Comparison of ENCODE assay signal across 15 mouse cellular contexts in the genomic region with DNA sequence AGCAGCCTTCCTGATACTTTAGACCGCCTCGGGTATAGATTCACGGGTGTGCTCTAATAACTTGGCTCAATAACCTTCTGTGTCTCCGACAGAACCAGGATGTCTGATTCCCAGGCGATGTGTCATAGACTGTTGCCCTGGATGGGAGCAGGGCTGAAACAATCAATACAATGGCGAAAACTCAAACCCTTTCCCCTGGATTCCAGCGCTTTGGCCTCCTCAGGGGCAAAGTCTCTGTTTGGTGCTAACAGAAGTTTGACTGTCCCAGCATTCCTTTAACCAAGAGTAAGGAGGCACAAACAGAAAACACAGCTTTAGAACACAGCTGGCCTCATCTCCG. TPM values are rescaled to one million over a fixed set of nuclear protein-coding genes. Genes with fewer than 3 reads are reported as not detected.
DNase-seq lines count a peak whose midpoint lies in the region; ATAC-seq and TF ChIP-seq lines count a peak whose summit lies in the region.
"Had no signal": no experiment of that assay in that cellular context is flagged by ENCODE, and none has a peak within 500 bp of the region (broad histone marks: within the 10 kb centered on the region; RNA-seq: fewer than 3 reads in every experiment).

No protein-coding gene starts in this region.

- H3K4me3 ChIP-seq in forebrain, embryonic 15.5 days: no peak overlapping the region
- no peak overlapping the region for H3K4me3 ChIP-seq in forebrain, embryonic 11.5 days (ENCODE audit: low read depth, low read length)
- H3K4me3 ChIP-seq in layer of hippocampus, adult 2 months: no peak overlapping the region
- no peak overlapping the region for H3K4me3 ChIP-seq in midbrain, embryonic 15.5 days
- no peak overlapping the region for H3K4me3 ChIP-seq in midbrain, postnatal 0 days (ENCODE audit: low read depth, low read length)
- H3K4me3 ChIP-seq: gastrocnemius, adult 2 months had no signal

- peak; percentile 51; the same call in 1 of the 2 replicates for ATAC-seq in forebrain, embryonic 15.5 days (replicated peaks)
- ATAC-seq in forebrain, embryonic 11.5 days (replicated peaks; ENCODE audit: low FRiP score): no peak
- peak; percentile 31; the same call in 1 of the 2 replicates for ATAC-seq in midbrain, embryonic 15.5 days (replicated peaks)
- ATAC-seq in midbrain, postnatal 0 days (ENCODE audit: low FRiP score): no peak

- no peaks in the 10 kb centered on the region for H3K9me3 ChIP-seq in forebrain, embryonic 15.5 days
- H3K9me3 ChIP-seq in forebrain, embryonic 11.5 days (ENCODE audit: control insufficient read depth, low read length): no peaks in the 10 kb centered on the region
- H3K9me3 ChIP-seq in midbrain, embryonic 15.5 days: no peaks in the 10 kb centered on the region
- no peaks in the 10 kb centered on the region for H3K9me3 ChIP-seq in midbrain, postnatal 0 days (ENCODE audit: low read length)

- DNase-seq in forebrain, embryonic 11.5 days (ENCODE audit: low spot score): no peak
- no peak for DNase-seq in layer of hippocampus, adult 2 months (ENCODE audit: low spot score in 2 of 2)
- no peak for DNase-seq in layer of hippocampus, adult 11-12 months (ENCODE audit: low spot score)
- DNase-seq in midbrain, postnatal 0 days (ENCODE audit: low spot score): no peak
- no peak for DNase-seq in ovary, adult 18-20 months (ENCODE audit: low spot score)

- WGBS in forebrain, embryonic 15.5 days: 59% methylated on average over 8 of the region's 8 CpGs
- WGBS in forebrain, embryonic 11.5 days: 58% methylated on average over 8 of the region's 8 CpGs
- WGBS in midbrain, embryonic 15.5 days: 58% methylated on average over 8 of the region's 8 CpGs
- WGBS in midbrain, postnatal 0 days: 55% methylated on average over 8 of the region's 8 CpGs

- H3K27ac ChIP-seq in forebrain, embryonic 15.5 days (replicated peaks): no peak overlapping the region
- H3K27ac ChIP-seq in forebrain, embryonic 11.5 days (ENCODE audit: low read depth, low read length): no peak overlapping the region
- H3K27ac ChIP-seq in layer of hippocampus, adult 2 months: peak overlapping the region; percentile 92; the same call in 1 of the 2 replicates
- H3K27ac ChIP-seq in midbrain, embryonic 15.5 days: no peak overlapping the region
- H3K27ac ChIP-seq in midbrain, postnatal 0 days (ENCODE audit: low read depth, low read length): no peak overlapping the region
- H3K27ac ChIP-seq: gastrocnemius, adult 2 months; macrophage; stomach, postnatal 0 days had no signal

- no peak overlapping the region for H3K4me2 ChIP-seq in forebrain, embryonic 15.5 days (replicated peaks)
- no peak overlapping the region for H3K4me2 ChIP-seq in forebrain, embryonic 11.5 days (ENCODE audit: low read depth, low read length, severe bottlenecking)
- H3K4me2 ChIP-seq in midbrain, embryonic 15.5 days: no peak overlapping the region
- no peak overlapping the region for H3K4me2 ChIP-seq in midbrain, postnatal 0 days (ENCODE audit: low read depth, low read length, poor library complexity, severe bottlenecking)

- 0 out of 2 replicates have a peak, but pooled peaks cover 2% of the 10 kb centered on the region for H3K4me1 ChIP-seq in forebrain, embryonic 15.5 days
- no peaks in the 10 kb centered on the region for H3K4me1 ChIP-seq in forebrain, embryonic 11.5 days (replicated peaks; ENCODE audit: control insufficient read depth, insufficient read depth, low read length)
- no peaks in the 10 kb centered on the region for H3K4me1 ChIP-seq in midbrain, embryonic 15.5 days
- H3K4me1 ChIP-seq in midbrain, postnatal 0 days (ENCODE audit: insufficient read depth, low read length): no peaks in the 10 kb centered on the region

- no peak for TF ChIP-seq CTCF in layer of hippocampus, adult 2 months (conservative IDR thresholded peaks at IDR 0.05)
- no peak for TF ChIP-seq CTCF in midbrain, postnatal 0 days (IDR thresholded peaks at IDR 0.05)

- peaks cover 9% of the 10 kb centered on the region; the same call in 1 of the 2 replicates for H3K27me3 ChIP-seq in forebrain, embryonic 15.5 days
- no peaks in the 10 kb centered on the region; the same call in 1 of the 2 replicates for H3K27me3 ChIP-seq in forebrain, embryonic 11.5 days (ENCODE audit: control insufficient read depth, insufficient read depth, low read length)
- peaks cover 8% of the 10 kb centered on the region for H3K27me3 ChIP-seq in midbrain, embryonic 15.5 days (replicated peaks)
- no peaks in the 10 kb centered on the region for H3K27me3 ChIP-seq in midbrain, postnatal 0 days (ENCODE audit: insufficient read depth, low read length)

- no peaks in the 10 kb centered on the region for H3K36me3 ChIP-seq in forebrain, embryonic 15.5 days
- H3K36me3 ChIP-seq in forebrain, embryonic 11.5 days (ENCODE audit: control insufficient read depth, insufficient read depth, low read length): no peaks in the 10 kb centered on the region
- H3K36me3 ChIP-seq in midbrain, embryonic 15.5 days (replicated peaks): no peaks in the 10 kb centered on the region
- no peaks in the 10 kb centered on the region for H3K36me3 ChIP-seq in midbrain, postnatal 0 days (ENCODE audit: insufficient read depth, low read length)

- H3K9ac ChIP-seq in forebrain, embryonic 15.5 days (replicated peaks): no peak overlapping the region
- no peak overlapping the region for H3K9ac ChIP-seq in forebrain, embryonic 11.5 days (ENCODE audit: low read length)
- H3K9ac ChIP-seq in midbrain, embryonic 15.5 days: no peak overlapping the region
- H3K9ac ChIP-seq in midbrain, postnatal 0 days (replicated peaks; ENCODE audit: low read length, poor library complexity, severe bottlenecking): no peak overlapping the region

RNA-seq across cellular contexts. Expression of a gene that starts 8.4 kb away (rescaled TPM):
- polyA plus RNA-seq in forebrain, embryonic 15.5 days (2015; fragmentation: Nextera tagmentation; extraction: Ambion mirVana): not detected in 2 replicates
- not detected in 2 replicates for polyA plus RNA-seq in forebrain, embryonic 11.5 days (2014; fragmentation: Nextera tagmentation; extraction: Ambion mirVana)
- total RNA-seq in layer of hippocampus, adult 2 months (2021): 1 to 10 TPM in 1 of 2 experiments, not detected in 1; 1.2 TPM
- polyA plus RNA-seq in midbrain, embryonic 15.5 days (2015; fragmentation: Nextera tagmentation; extraction: Ambion mirVana): not detected in 2 replicates
- total RNA-seq in midbrain, postnatal 0 days (2014; rRNA removed): not detected in 2 replicates
- not detected in 2 replicates for polyA plus RNA-seq in midbrain, postnatal 0 days (2015; fragmentation: Nextera tagmentation; extraction: Ambion mirVana)
- total RNA-seq: adrenal gland, postnatal 4 days; gastrocnemius, adult 2 months; heart, adult 18-20 months; left cerebral cortex, postnatal 4 days had no signal
- polyA plus RNA-seq: heart, embryonic 16.5 days; macrophage; Patski; stomach, postnatal 0 days had no signal

RNA-seq across cellular contexts. Expression of a gene that starts 18.3 kb away (rescaled TPM):
- 0.22 and 0.27 TPM in 2 replicates for polyA plus RNA-seq in forebrain, embryonic 15.5 days (2015; fragmentation: Nextera tagmentation; extraction: Ambion mirVana)
- 0.04 and 0.09 TPM in 2 replicates for polyA plus RNA-seq in forebrain, embryonic 11.5 days (2014; fragmentation: Nextera tagmentation; extraction: Ambion mirVana)
- 10 to 100 TPM; 15.5 to 16.6 TPM for total RNA-seq in layer of hippocampus, adult 2 months (2021)
- 0.49 and 0.95 TPM in 2 replicates for polyA plus RNA-seq in midbrain, embryonic 15.5 days (2015; fragmentation: Nextera tagmentation; extraction: Ambion mirVana)
- total RNA-seq in midbrain, postnatal 0 days (2014; rRNA removed): 43.6 and 45.2 TPM in 2 replicates
- polyA plus RNA-seq in midbrain, postnatal 0 days (2015; fragmentation: Nextera tagmentation; extraction: Ambion mirVana): 1.7 and 1.8 TPM in 2 replicates
- polyA plus RNA-seq: heart, embryonic 16.5 days; macrophage; Patski had no signal

RNA-seq across cellular contexts. Expression of a gene that starts 40.6 kb away (rescaled TPM):
- 60.1 and 61.7 TPM in 2 replicates for polyA plus RNA-seq in forebrain, embryonic 15.5 days (2015; fragmentation: Nextera tagmentation; extraction: Ambion mirVana)
- 64.4 and 67.7 TPM in 2 replicates for polyA plus RNA-seq in forebrain, embryonic 11.5 days (2014; fragmentation: Nextera tagmentation; extraction: Ambion mirVana)
- total RNA-seq in layer of hippocampus, adult 2 months (2021): 10 to 100 TPM; 60.1 to 61.6 TPM
- 70.4 and 72.5 TPM in 2 replicates for polyA plus RNA-seq in midbrain, embryonic 15.5 days (2015; fragmentation: Nextera tagmentation; extraction: Ambion mirVana)
- total RNA-seq in midbrain, postnatal 0 days (2014; rRNA removed): 95.6 and 98.8 TPM in 2 replicates
- polyA plus RNA-seq in midbrain, postnatal 0 days (2015; fragmentation: Nextera tagmentation; extraction: Ambion mirVana): 43.3 and 46.6 TPM in 2 replicates

RNA-seq across cellular contexts. Expression of a gene that starts 42.2 kb away (rescaled TPM):
- 15.1 and 15.3 TPM in 2 replicates for polyA plus RNA-seq in forebrain, embryonic 15.5 days (2015; fragmentation: Nextera tagmentation; extraction: Ambion mirVana)
- 9.4 and 9.9 TPM in 2 replicates for polyA plus RNA-seq in forebrain, embryonic 11.5 days (2014; fragmentation: Nextera tagmentation; extraction: Ambion mirVana)
- 10 to 100 TPM; 44.7 to 49.4 TPM for total RNA-seq in layer of hippocampus, adult 2 months (2021)
- 27.9 and 30.1 TPM in 2 replicates for polyA plus RNA-seq in midbrain, embryonic 15.5 days (2015; fragmentation: Nextera tagmentation; extraction: Ambion mirVana)
- total RNA-seq in midbrain, postnatal 0 days (2014; rRNA removed): 74.5 and 78.2 TPM in 2 replicates
- polyA plus RNA-seq in midbrain, postnatal 0 days (2015; fragmentation: Nextera tagmentation; extraction: Ambion mirVana): 25.9 and 26.2 TPM in 2 replicates

RNA-seq across cellular contexts. Expression of a gene that starts 50.0 kb away (rescaled TPM):
- polyA plus RNA-seq in forebrain, embryonic 15.5 days (2015; fragmentation: Nextera tagmentation; extraction: Ambion mirVana): 0.32 TPM in 1 of 2 replicates, not detected in the other
- not detected in 2 replicates for polyA plus RNA-seq in forebrain, embryonic 11.5 days (2014; fragmentation: Nextera tagmentation; extraction: Ambion mirVana)
- total RNA-seq in layer of hippocampus, adult 2 months (2021): under 1 TPM; 0.29 to 0.38 TPM
- polyA plus RNA-seq in midbrain, embryonic 15.5 days (2015; fragmentation: Nextera tagmentation; extraction: Ambion mirVana): 0.41 and 0.44 TPM in 2 replicates
- 2.3 TPM in 1 of 2 replicates, not detected in the other for total RNA-seq in midbrain, postnatal 0 days (2014; rRNA removed)
- polyA plus RNA-seq in midbrain, postnatal 0 days (2015; fragmentation: Nextera tagmentation; extraction: Ambion mirVana): 1.6 and 2.1 TPM in 2 replicates
- total RNA-seq: adrenal gland, postnatal 4 days; heart, adult 18-20 months had no signal
- polyA plus RNA-seq: heart, embryonic 16.5 days; macrophage; Patski; stomach, postnatal 0 days had no signal

Comparison
In these comparisons a context has a peak if more than half of its experiments do, and no peak if none do; other contexts are left out.
1. ATAC-seq: peak in forebrain, embryonic 15.5 days (single experiment) and midbrain, embryonic 15.5 days (single experiment); none in forebrain, embryonic 11.5 days (single experiment) and midbrain, postnatal 0 days (single experiment).